In genomic region chr16:14506461-14506860, GRCm38 (mm10) we compare ENCODE assay signal across 24 mouse cellular contexts. TPM values are rescaled to one million over a fixed set of nuclear protein-coding genes. Genes with fewer than 3 reads are reported as not detected.
DNase-seq lines count a peak whose midpoint lies in the region; ATAC-seq and TF ChIP-seq lines count a peak whose summit lies in the region.
"Had no signal": no experiment of that assay in that cellular context is flagged by ENCODE, and none has a peak within 500 bp of the region (broad histone marks: within the 10 kb centered on the region; RNA-seq: fewer than 3 reads in every experiment).

No protein-coding gene starts in this region.

- no peak for TF ChIP-seq CTCF in kidney, postnatal 0 days (IDR thresholded peaks at IDR 0.05; ENCODE audit: low read depth)

- no peak overlapping the region for H3K27ac ChIP-seq in kidney, postnatal 0 days
- H3K27ac ChIP-seq: embryonic facial prominence, embryonic 15.5 days; forebrain, embryonic 10.5 days; forebrain, embryonic 15.5 days; heart, embryonic 13.5 days; hindbrain, embryonic 14.5 days had no signal

- no peaks in the 10 kb centered on the region for H3K36me3 ChIP-seq in kidney, postnatal 0 days (ENCODE audit: insufficient read depth, low read length)
- H3K36me3 ChIP-seq: embryonic facial prominence, embryonic 15.5 days; forebrain, embryonic 10.5 days; forebrain, embryonic 15.5 days; heart, embryonic 13.5 days had no signal

- H3K27me3 ChIP-seq in kidney, postnatal 0 days (ENCODE audit: insufficient read depth, low read length): no peaks in the 10 kb centered on the region
- H3K27me3 ChIP-seq: embryonic facial prominence, embryonic 15.5 days; forebrain, embryonic 15.5 days; heart, embryonic 13.5 days had no signal

- no peak overlapping the region for H3K9ac ChIP-seq in kidney, postnatal 0 days (ENCODE audit: low read depth, low read length)
- H3K9ac ChIP-seq: embryonic facial prominence, embryonic 15.5 days; forebrain, embryonic 15.5 days; heart, embryonic 13.5 days; hindbrain, embryonic 14.5 days had no signal

- H3K9me3 ChIP-seq in kidney, postnatal 0 days (replicated peaks; ENCODE audit: low read length): no peaks in the 10 kb centered on the region
- H3K9me3 ChIP-seq: embryonic facial prominence, embryonic 15.5 days; forebrain, embryonic 10.5 days; forebrain, embryonic 15.5 days; heart, embryonic 13.5 days had no signal

- H3K4me1 ChIP-seq in kidney, postnatal 0 days (replicated peaks; ENCODE audit: insufficient read depth, low read length): no peaks in the 10 kb centered on the region
- H3K4me1 ChIP-seq: embryonic facial prominence, embryonic 15.5 days; forebrain, embryonic 10.5 days; forebrain, embryonic 15.5 days; heart, embryonic 13.5 days had no signal

- ATAC-seq in kidney, postnatal 0 days (replicated peaks; ENCODE audit: low FRiP score, low read depth): no peak
- no peak for ATAC-seq in activated CD4-positive, CD25-positive, alpha-beta regulatory T cell, adult 4 months
- ATAC-seq: forebrain, embryonic 15.5 days; intestine, embryonic 16.5 days had no signal

- WGBS in kidney, postnatal 0 days: 2% methylated on average over 2 of the region's 2 CpGs

- H3K4me3 ChIP-seq in kidney, postnatal 0 days (replicated peaks; ENCODE audit: low read depth, low read length): no peak overlapping the region
- H3K4me3 ChIP-seq: embryonic facial prominence, embryonic 15.5 days; erythroblast, embryonic 14.5 days; forebrain, embryonic 10.5 days; forebrain, embryonic 15.5 days; heart, embryonic 13.5 days had no signal

- DNase-seq in kidney, postnatal 0 days (ENCODE audit: low spot score): peak; percentile 36
- no peak for DNase-seq in kidney, postnatal 25 days
- DNase-seq in embryo, embryonic 11 days: peak; percentile 45
- DNase-seq in forelimb bud, embryonic 11.5 days (ENCODE audit: low read depth, low spot score): peak; percentile 2
- no peak for DNase-seq in adrenal gland, adult 2 months
- DNase-seq: adrenal gland, postnatal 14 days; cerebellum, adult 11-12 months; cerebellum, adult 9-11 months; cerebellum, postnatal 36 days; gastrocnemius, postnatal 25 days; heart, postnatal 36 days; kidney, adult 8-10 months had no signal

- no peak overlapping the region for H3K4me2 ChIP-seq in kidney, postnatal 0 days (ENCODE audit: low read length)
- H3K4me2 ChIP-seq: embryonic facial prominence, embryonic 15.5 days; forebrain, embryonic 15.5 days; heart, embryonic 13.5 days; hindbrain, embryonic 14.5 days had no signal

RNA-seq across cellular contexts. Expression of gene A630010A05Rik, which starts 55.7 kb away (rescaled TPM):
- polyA plus RNA-seq in kidney, postnatal 0 days (2015; fragmentation: Nextera tagmentation; extraction: Ambion mirVana): not detected in 2 replicates
- total RNA-seq in adrenal gland, adult 2 months (2021): not detected
- polyA plus RNA-seq in adrenal gland, adult 2 months (2012; rRNA removed): not detected in 2 replicates
- under 1 TPM in 1 of 2 experiments, not detected in 1; 0.19 TPM for polyA plus RNA-seq in activated CD4-positive, CD25-positive, alpha-beta regulatory T cell, adult 4 months (2017; shearing (Covaris generic))
- total RNA-seq: adrenal gland, postnatal 14 days; gastrocnemius, adult 18-20 months; gastrocnemius, postnatal 25 days; granulocyte monocyte progenitor cell, adult 5-6 weeks; heart, adult 8-10 months; heart, postnatal 36 days had no signal
- polyA plus RNA-seq: embryonic facial prominence, embryonic 15.5 days; erythroblast, embryonic 14.5 days; forebrain, embryonic 10.5 days; forebrain, embryonic 15.5 days; heart, embryonic 13.5 days; heart, postnatal 0 days; hindbrain, embryonic 14.5 days; intestine, embryonic 16.5 days had no signal

Comparison
In these comparisons a context has a peak if more than half of its experiments do, and no peak if none do; other contexts are left out.
1. DNase-seq: peak in kidney, postnatal 0 days (single experiment), embryo, embryonic 11 days (single experiment) and forelimb bud, embryonic 11.5 days (single experiment); none in kidney, postnatal 25 days (0 of 2) and adrenal gland, adult 2 months (single experiment).